Mouse (Mus musculus): ENCODE results near the gene Ankrd42.

GRCm38 (mm10) chr7:92590842-92591241, 46.1 kb downstream of the Ankrd42 start:
- TF ChIP-seq CTCF (IDR thresholded peaks at IDR 0.05; ENCODE audit: insufficient read depth, low read length), result no peak
- TF ChIP-seq POLR2A (IDR thresholded peaks at IDR 0.05; ENCODE audit: borderline replicate concordance, extremely low read depth, low read depth, low read length), result no peak

Data from lung, adult 2 months (tissue).